Mouse (Mus musculus) erythroid progenitor cell, adult 5-6 weeks (primary cell): ENCODE data around the gene Slc45a3. TPM values are rescaled to one million over a fixed set of nuclear protein-coding genes. Genes with fewer than 3 reads are reported as not detected.

Source experiments
- ATAC-seq: replicated peaks from 2 replicates; pipeline ENCODE4 v1.8.0; 2016; ENCODE audit warnings: moderate number of reproducible peaks, mild to moderate bottlenecking, moderate TSS enrichment, inconsistent platforms; ENCODE audit not compliant: poor library complexity, low FRiP score, severe bottlenecking
- total RNA-seq, 2 experiments: library from RNA; stranded (forward) in 1 of 2; stranded (reverse) in 1 of 2; fragments of 150-400 nt in 1 of 2; fragments of 186-747, 209-891 nt in 1 of 2; gene quantifications; 2 replicates each; pipeline versions ENCODE4 v1.2.3 to v1.2.4; 2015 to 2017; ENCODE audit warnings: low replicate concordance in 2 of 2

Gene Slc45a3
- total RNA-seq, 2 experiments from 2014 or later, result not detected

DNA sequence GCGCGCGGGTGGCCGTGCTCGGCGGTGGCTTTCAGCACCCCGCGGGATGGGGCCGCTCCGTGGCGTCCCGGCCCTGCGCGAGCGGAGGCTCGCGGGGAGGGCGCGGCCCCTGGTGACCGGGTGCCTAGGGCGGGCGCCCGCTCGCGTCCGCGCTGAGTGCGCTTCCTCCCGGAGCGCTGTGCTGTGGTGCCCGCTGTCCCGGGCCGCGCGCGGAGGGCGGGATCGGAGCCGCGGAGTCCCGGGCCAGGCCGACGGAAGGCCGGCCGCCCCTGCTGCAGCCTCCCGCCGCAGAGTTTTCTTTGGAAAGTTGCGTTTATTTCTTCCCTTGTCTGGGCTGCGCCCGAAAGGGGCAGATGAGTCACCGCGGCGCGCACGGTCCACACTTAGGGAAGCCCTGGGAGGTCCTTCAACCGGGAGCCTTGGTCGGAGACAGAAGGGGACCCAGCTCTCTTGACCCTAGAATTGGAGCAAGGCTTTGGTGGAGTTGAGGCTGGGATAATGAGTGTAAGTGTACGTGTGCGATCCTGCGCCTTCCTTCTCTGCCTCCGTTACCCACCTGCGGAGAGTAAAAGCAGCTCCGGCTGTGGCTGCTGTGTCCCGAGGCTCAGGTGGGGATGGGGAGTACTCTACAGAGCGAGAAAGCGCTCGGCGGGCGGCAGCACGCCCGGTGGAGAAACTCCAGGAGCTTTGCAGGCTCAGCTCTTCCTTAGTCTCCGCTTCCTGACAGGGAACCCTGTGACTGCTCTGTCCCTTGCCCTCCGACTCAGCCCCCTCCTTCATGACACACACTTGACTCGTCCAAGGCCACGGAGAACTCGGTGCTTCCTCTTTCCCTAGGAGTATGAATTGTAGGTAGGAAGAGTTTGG is 551 bp downstream of the Slc45a3 start:
- ATAC-seq, result no peak

DNA sequence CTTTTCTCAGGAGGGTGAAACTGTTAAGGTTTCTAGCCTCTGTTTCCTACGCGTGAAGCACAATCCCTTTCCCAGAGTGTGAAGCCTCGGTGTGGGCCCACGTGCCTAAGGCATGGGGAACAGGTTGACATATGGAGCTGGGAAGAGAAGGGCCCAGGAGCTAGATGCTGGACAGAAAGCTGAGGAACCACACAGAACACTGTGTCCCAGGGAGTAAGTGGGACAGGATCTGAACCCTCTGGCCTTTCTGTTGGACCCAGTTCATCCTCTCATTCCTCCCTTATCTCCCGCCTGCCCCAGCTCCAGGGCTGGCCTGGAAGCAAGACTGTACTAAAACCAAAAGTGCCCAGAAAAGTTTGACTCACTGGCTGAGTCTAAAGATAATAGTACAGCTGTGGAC is 1.3 kb downstream of the Slc45a3 start:
- ATAC-seq, result no peak

DNA sequence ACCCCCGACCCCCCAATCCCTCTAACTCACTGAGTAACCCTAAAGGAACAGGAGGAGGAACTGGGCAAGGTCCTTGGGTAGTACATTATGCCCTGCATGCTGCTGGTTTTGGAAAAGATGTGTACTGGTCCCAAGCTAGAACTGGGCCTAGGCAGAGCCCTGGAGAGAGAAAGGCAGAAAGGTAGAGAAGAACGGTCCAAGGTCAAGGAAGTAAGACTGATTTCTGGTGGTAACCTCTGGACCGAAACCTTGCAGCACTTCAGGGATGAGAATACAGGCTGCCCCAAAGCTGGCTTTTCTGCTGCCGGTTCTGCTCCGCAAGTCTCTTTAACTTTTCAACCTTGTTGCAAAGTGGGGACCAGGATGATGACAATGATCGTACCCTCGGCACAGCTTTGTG is 1.8 kb downstream of the Slc45a3 start:
- ATAC-seq, result no peak

DNA sequence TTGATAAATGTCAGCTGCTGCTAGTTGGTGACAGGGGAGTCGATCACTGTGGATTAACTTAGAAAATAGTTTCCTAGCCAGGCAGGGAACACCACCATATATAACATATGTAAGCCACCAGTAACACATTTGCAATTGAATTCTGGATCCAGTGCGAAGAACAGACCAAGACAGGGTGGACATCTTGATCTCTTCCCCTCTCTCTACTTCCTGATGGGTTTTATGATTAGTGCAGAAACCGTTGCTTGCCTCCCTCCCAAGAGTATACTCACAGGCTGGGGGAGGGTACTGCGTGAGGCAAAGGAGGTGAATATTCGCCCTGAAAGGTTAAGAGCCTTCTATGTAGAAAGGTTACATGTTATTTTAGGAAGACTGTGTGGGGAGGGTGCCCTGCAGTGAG is 3.1 kb downstream of the Slc45a3 start:
- no peak for ATAC-seq

DNA sequence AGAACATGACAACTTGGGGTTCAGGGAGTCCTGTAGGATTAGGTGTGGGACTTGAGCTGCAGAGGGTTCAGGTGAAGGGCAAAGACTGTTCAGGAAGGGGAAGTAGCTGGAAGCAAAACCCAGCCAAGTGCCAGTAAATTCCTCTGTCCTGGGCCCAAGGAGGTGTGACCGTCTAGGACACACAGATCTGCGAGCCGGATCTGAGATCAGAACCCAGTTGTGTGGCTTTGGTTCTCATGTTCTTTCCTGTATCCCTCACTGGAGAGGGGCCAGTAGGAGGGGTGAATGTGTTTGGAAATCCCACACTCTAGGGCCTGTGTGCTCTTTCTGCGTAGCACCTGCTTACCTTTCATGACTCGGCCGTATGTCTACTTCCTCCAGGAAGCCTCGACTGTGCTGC is 4.6 kb downstream of the Slc45a3 start:
- ATAC-seq, result no peak

DNA sequence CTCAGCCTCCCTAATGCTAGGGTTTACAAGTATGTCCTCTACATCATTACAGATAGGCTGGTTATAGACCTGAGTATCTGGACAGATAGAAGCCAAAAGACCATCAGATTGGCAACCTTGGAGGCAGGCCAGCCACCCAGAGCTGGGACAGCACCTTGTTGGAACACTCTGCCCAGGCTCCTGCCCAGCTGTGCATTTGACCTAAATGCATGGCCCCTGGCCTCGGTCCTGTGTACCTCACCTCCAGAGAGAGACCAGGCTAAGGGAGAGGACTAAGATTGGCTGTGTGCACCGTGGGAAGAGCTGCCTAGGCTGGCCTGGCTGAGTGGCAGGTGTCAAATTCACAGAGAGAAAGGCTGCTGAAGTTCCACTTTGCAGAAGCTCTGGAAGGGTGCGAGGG is 5.8 kb downstream of the Slc45a3 start:
- no peak for ATAC-seq

DNA sequence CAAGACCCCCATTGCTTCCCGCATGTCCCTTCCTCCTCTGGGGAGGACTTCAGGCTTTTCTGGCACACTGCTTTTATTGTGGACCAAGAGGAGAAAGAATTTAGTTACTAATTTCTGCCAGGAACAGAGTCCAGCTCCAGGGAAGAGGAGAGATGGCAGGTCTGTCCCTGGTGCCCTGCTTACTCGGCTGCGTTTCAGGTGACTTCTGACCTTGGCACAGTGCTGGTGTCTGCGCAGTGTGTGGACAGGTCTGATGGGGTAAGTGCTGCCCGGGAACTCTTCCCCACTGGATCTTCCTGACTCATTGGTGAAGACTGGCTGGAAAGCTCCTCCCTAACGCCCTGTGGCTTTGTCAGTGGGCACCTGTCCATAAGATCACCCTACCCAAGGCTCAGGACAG is 6.2 kb downstream of the Slc45a3 start:
- ATAC-seq, result no peak

DNA sequence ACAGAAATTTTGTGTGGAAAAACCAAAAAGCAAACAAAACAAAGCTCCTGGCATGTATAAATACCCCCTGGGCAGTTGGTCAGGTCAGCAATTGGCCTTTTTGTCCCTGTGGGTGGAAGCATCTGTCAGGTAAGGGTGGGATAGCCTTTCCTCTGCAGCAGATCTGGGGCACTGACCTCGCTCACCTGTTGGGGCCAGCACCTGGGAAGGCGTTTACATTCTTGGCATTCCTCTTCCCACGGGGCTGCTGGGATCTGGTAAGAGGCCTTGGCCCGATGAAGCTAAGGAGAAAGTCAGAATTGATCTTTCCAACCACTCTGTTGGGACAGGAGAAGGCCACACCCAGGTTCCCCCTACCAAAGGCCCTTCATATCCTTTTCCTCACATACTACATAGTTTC is 7.1 kb downstream of the Slc45a3 start:
- no peak for ATAC-seq

DNA sequence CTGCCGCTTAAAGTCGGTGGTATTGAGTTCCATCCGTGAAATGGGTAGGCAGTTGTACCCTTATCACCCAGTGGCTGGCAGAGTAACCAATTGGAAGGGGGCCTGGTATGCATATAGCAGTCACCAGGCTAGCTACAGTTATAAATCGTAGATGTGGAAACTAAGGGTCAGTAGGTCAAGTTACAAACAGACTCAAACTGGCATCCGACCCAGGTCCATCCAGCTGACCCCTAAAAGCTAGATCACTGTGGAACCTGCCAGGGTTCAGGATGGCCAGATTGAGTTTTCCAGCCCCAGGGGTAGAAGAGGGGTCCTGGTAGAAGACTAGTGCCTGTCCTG is 7.5 kb downstream of the Slc45a3 start:
- no peak for ATAC-seq

DNA sequence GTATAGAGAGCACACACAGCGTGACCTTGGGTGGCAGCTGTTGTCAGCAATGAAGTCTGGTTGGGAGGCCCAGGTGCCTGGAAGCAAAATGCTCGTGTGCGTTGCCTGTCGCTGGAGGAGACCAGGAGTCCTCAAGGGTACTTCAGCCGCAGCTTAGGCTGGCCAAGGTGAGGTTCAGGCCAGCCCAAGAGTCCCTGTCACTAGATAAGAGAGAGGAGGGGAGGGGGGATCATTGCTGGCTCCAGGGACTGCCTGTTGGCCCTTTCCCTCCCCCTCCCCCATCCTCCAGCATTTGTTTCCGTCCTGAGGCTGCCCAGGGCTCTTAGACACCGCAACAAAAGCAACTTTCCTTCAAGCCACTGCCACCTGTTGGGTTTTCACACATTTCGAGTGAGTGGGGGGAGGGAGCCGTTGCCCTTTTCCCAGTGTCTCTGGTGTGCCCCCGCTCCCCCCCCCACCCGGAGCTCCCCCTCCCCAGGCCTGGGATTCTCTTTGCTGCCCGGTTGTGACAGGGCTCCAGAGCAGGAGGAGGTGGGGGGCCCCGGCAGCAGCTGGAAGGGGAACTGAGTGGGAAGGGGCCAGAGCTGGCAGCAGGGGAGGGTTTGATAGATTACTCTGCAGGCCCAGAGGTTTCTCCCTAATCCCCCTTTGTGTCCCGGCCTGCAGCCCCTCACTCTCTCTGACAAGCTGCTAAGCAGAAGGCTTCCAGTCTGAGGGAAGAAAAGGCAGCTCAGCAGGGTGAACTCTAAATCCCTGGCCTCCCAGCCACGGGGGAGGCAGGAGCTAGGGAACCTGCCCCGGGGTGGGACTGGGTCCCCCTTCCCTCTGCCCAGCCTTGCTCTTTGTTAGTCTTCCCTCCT is 8.1 kb downstream of the Slc45a3 start:
- no peak for ATAC-seq

DNA sequence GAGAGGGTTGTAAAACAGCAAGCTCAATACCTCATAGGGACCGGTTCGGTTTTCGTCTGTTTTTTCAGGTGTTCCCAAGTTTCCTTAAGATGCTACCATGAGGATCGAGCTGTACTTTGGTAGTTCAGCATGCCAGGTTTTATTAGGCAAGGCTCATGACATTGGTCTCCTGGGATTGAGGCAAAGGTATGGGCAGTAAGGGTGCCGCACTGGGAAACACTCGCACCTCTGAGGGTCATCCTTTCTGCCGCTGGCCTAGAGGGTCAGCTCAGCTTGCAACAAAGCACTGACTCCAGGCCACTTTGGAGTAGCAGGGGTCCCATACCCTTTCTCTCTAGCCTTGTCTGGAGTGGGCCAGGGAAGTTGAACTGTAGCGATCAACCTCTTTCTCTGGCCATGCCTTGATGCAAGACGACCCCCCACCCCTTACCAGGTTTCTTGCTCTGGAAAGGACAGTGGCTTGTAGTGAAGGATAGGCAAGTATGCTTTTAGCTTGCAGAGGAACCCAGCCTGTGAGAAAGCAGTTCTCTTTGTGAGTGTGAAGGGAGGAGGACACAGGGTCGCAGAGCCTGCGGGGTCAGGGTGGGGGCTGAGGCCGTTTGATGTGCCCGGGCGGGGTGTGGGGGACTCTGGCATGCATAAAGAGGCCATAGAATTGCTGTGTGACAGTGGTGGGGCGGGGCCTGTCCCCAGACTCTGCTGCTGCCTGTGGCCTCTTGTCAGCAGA is 9.2 kb downstream of the Slc45a3 start:
- ATAC-seq, result no peak

DNA sequence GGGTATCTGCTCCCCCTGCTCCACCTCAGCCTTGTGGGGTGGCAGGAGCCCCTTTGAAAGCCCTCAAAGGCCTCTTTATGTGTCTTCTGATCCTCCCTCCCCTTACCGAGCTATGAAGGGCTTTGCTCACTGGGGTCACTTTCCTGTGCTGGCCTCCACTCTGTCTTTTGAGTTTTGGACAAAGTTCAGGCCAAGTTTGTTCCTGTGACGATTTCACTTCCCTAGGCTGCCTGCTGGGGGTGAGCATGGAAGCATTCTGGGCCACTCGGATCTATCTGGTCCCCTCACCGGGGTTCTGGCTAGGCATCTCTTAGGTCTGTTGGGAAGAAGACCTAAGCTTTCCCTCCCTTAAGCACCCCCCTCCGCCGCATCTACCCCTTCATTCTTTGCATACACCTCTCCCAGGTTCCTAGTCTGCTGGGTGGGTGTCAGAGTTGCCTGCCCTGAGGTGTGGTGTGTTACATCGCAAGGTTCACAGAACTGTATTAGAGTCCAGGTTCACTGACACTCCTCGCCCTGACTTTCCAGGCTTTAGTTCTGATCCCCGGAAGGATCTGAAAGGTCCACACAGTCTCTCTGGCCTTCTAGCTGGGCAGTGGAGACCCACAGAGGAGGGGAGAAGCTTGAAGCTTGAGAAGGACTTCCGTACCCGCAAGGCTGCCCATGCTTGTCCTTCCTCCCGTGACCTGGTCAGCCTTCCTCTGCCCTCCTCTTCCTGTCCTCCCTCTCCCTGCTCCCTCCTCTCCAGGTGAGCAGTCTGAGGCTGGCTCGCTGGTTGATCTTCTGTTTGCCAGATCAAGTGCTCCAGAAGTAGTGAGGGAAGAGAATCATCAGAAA is 9.9 kb downstream of the Slc45a3 start:
- no peak for ATAC-seq

DNA sequence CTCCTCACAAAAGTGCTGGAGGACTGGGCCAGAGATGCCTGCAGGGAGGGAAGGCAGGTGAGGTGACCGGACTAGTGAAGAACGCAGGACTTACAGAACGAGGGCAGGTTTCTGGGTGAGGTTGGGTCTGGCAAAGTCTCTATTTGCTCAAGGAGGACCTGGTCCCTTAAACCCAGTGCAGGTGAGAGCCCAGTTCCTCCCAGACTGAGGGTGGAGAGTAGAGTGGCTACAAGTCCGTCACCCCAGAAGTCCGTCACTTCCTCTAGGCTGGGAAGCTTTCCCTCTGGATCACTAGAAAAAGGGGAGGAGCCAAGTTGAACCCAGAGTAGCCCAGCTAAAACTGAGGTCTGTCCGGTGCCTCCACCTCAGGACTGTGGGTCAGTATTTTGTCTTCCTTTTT is 11.2 kb downstream of the Slc45a3 start:
- no peak for ATAC-seq

DNA sequence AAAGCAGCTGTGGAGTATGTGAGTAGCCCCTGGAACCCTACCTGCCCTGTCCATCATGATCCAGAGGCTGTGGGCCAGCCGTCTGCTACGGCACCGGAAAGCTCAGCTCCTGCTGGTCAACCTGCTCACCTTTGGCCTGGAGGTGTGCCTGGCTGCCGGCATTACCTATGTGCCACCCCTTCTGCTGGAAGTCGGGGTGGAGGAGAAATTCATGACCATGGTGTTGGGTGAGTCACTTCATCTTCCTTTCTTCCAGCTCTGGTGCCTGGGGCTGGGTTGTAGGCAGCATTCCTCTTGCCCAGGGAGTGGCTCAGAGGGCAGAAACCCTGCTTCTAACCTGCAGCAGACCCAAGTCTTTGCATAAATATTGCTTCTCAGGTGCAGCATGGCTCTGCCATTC is 14.1 kb downstream of the Slc45a3 start:
- ATAC-seq, result no peak

DNA sequence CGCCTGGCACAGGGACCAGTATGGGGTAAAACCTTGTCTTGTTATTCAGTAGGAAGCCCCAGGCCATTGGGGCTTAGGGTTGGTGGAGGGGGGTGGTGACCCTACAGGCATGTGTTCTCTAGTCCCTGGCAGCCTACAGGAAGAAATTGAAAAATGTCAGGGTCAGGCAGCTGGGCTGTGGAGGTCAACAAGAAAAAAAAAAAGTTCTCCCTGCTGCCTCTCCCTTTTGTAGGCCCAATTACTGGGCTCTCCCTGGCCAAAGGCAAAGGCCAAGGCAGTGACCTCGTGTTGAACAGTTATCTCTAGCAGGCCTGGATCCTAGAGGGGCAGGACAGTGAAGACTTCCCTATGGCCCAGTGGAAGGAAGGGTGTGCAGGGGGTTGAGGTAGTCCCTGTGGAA is 17.7 kb downstream of the Slc45a3 start:
- no peak for ATAC-seq

DNA sequence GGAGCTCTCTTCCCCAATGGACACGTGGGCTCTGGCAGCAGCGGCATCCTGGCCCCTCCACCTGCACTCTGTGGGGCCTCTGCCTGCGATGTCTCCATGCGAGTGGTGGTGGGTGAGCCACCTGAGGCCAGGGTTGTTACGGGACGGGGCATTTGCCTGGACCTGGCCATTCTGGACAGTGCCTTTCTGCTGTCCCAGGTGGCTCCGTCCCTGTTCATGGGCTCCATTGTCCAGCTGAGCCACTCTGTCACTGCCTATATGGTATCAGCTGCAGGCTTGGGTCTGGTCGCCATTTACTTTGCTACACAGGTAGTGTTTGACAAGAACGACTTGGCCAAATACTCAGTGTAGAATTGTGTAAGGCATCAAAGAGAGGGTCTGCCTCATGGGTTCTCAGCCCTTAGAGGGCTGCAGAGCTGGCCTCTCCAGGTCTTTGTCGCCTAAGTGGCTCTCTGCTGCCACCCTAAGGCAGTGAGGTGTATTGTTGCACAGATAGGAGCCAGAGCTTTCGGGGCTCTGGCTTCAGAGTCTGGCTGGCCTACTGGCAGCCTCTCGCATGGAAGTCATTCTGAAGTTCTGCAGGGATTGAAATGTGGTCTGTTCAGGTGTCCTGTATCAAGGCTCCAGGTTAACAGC is 18.7 kb downstream of the Slc45a3 start:
- peak; percentile 81 for ATAC-seq

DNA sequence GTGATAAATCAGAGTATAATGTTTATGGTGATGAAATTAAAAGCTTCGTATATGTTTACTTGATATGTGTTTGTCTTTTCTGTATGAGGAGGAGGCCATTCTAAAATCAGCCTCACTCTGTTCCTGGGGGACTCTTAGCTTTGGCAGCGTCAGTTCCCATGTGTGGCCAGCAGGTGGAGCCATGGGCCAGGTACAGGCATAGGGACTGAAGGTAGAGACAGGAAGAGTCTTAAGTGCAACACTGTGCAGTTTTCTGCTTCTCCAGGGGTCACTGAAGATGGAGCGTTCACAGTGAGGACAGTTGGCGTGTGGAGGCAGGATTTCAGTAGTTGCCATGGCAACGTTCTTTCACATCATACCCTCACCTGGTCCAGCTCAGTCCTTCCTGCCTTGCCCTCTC is 20.1 kb downstream of the Slc45a3 start:
- peak; percentile 80 for ATAC-seq

DNA sequence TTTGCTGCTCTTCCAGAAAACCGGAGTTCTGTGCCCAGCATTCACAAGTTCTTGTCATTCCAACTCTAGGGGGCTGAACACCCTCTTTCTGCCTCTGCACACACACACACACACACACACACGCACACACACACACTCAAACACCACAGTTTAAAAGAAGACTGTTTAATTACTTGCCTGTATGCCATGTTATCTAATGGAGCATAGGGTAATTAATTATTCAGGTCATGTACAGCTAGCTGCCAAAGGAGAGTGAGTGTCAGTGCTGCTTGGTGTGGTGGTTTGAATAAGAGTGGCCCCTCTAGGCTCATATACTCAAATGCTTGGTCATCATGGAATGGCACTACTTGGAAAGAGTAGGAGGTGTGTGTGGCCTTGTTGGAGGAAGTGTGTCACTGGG is 21.0 kb downstream of the Slc45a3 start:
- no peak for ATAC-seq

DNA sequence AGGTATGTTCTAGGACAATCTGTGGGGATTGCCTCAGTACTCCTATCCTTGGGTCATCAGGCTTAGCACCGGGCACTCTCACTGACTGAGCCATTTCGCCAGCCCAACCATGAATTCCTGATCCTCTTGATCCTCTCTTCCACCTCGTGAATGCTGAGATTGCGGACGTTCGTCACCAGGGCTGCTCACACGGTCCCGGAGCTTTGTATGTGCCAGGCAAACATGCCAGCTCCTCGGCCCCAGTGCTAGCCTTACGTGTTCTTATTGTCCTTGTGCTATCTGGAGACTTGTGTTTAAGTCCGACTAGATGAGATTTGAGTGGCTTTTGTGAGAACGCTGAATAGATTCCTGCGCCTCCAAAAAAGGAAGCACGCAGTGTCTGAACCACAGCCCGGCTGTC is 24.7 kb downstream of the Slc45a3 start:
- ATAC-seq, result no peak
